Mouse (Mus musculus) thymus, adult 18-20 months (tissue): Measurements from ENCODE around the gene Msantd3.

Source experiments
- DNase-seq, 2 experiments: peaks; one replicate each; pipeline ENCODE4 v3.0.0; 2022; ENCODE audit warnings: mixed read lengths in 2 of 2

Msantd3 gene

GRCm38 (mm10) chr4:48555729-48556128, 16.0 kb downstream of the Msantd3 start:
- DNase-seq = no peak

DNA sequence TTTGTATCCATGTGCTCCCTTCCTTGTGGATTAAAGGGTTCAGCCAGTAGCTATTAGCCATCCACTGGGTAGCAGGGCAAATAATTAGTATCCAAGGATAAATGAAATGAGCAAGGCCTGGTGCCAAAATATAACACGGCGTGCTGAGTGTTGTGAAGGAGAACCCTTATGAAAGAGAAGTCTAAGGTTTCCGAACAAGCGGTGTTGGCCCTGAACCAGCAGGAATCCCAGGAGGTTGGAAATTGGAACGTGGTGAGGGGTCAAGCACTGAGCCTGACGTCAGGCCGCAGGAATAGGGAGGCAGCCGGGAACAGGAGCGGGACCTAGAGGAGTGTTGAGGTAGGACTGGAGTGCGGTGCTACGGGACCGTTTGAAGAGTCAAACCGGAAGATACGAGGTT, 19.9 kb downstream of the Msantd3 start:
- no peak for DNase-seq

- no peak for DNase-seq
Observed at GRCm38 (mm10) chr4:48561824-48562223, 22.1 kb downstream of the Msantd3 start.

- no peak for DNase-seq
Observed at GRCm38 (mm10) chr4:48564962-48565361, 25.2 kb downstream of the Msantd3 start.

DNA sequence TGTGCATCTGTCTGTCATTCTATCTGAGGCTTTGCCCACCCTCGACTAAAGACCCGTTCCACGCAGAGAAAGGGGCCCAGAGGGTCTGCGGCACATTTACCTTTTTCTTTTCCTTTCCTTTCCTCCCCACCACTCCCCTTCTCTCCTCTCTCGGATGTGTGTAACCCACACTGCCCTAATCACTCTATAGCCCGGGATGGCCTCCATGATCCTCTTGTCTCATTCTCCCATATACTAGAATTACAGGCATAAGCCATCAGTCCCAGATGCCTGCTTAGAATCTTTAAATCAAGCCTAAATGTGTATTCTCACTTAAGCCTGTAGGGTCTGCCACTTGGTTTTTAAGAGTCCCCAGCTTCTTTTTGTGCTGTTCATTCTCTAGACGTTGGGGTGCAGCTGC, 36.6 kb downstream of the Msantd3 start:
- no peak for DNase-seq

- no peak for DNase-seq
Observed at GRCm38 (mm10) chr4:48577831-48578230, 38.1 kb downstream of the Msantd3 start.

GRCm38 (mm10) chr4:48578399-48578798, 38.7 kb downstream of the Msantd3 start:
- DNase-seq = no peak

GRCm38 (mm10) chr4:48579475-48580110, 39.9 kb downstream of the Msantd3 start:
- DNase-seq = no peak

DNA sequence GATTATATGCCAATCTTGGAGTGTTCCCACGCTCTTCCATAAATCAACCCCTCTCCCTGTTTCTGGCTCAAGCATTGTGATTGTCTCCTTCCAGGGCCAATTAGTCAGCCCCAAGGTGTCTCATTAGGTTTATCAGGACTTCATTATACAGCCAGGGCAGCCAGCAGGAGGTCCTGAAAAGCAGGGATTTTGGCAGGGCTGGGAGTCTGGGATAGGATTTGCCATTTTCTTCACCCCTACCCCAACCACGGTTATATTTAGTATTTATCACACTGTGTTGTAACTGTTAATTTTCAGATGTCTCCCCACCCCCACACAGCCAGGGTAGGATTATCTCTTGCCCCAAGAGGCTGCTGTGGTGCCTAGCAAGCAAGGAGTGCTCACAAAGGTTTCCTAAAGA, 41.5 kb downstream of the Msantd3 start:
- DNase-seq = no peak

GRCm38 (mm10) chr4:48581993-48582392, 42.3 kb downstream of the Msantd3 start:
- no peak for DNase-seq

- no peak for DNase-seq
Observed at GRCm38 (mm10) chr4:48582941-48583340, 43.2 kb downstream of the Msantd3 start.

- DNase-seq = no peak
Observed at GRCm38 (mm10) chr4:48584421-48585240, 44.9 kb downstream of the Msantd3 start, which contains the start of gene Tmeff1. TSS of gene Tmeff1 (plus strand) at chr4:48585174.

- DNase-seq = no peak
Observed at GRCm38 (mm10) chr4:48585241-48586098, 45.7 kb downstream of the Msantd3 start.

DNA sequence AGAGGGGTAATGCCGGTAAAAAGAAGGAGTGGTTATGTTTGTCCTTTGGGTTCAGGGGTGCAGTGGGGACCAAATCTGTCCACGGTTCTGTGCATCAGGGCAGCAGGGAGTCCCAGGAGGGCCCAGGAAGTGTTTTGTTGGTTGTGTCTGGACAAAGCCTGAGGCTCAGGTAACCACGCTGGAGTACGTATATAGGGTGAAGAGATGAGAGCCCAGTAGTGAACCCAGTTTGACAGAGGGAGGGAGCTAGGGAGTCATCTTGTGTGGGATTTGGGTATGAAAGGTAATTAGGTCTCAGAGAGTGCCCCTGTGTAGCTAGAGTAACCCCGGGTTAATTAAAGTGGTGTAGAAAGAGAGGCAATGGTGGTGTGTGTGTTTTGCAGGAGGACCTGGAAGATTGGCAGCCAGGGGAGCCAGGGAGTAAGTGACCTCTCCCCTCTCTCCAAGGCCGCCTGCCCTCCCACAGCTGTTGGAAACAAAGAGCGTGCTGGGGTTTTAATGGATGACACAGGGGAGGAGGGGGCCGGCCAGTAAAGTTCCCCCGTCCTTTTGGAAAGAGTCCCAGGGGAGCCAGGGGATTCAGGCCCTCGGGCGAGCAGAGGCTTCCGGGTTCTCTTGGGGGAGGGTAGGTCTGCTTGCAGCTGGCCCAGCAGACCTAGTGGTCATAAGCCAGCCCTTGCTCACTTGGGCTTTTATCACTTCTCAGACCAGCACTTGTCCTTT, 46.5 kb downstream of the Msantd3 start:
- DNase-seq = no peak

DNA sequence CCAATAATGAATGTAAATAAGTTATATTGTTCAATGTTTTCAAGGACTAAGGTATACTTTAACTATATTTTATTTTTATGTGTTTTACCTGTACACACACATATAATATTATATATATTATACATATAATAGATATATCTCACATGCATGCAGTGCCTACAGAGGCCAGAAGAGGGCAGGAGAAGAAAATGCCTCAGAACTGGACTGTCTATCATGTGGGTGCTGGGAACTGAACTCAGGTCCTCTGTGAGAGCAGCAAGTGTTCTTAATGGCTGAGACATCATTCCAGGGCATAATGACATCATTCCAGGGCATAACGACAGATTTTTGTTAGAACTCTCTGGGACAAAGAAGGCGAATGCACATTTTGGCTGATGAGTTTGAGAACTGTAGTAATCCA, 47.8 kb downstream of the Msantd3 start:
- no peak for DNase-seq

- DNase-seq = no peak
Observed at GRCm38 (mm10) chr4:48588576-48588975, 48.8 kb downstream of the Msantd3 start.

- DNase-seq = no peak
Observed at GRCm38 (mm10) chr4:48590862-48591261, 51.1 kb downstream of the Msantd3 start.

GRCm38 (mm10) chr4:48591390-48591789, 51.7 kb downstream of the Msantd3 start:
- no peak for DNase-seq

DNA sequence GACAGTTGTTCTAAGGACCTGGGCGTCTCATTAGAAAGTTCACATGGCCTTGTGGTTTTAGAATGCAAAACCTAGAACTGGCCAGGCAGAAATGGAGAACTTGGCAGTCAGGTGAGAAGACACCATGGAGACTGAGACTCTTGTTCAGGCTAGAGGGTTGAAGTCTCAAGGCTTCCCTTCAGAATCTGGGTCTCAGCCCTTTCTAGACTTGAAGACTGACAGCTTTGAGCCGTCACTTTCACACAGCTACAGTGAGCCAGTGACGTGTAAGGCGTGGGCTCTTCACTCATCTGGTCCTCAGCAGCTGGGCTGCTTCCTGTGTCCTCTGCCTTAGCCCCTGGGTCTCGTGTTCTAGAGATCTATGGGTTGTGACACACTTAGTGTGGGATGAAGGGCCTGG, 52.6 kb downstream of the Msantd3 start:
- DNase-seq = no peak

DNA sequence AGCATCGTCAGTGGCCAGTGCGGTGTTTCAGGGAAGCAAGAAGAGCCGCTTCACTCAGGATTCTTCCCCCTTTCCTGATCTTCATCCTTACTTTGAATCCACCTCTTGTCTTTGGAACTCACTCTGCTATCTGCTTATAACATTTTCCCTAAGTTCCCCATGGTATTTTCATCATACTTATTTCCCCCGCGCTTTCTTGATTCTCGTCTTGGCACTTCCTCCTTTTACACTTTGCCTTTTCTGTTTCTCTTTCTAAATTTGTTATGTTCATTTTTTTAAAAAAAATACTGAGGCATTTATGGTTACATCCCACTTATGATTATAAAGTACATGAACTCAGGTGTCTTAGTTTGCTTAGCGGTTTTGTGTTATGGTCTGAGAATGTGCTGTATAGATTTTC, 53.1 kb downstream of the Msantd3 start:
- no peak for DNase-seq

- no peak for DNase-seq
Observed at GRCm38 (mm10) chr4:48596111-48596510, 56.4 kb downstream of the Msantd3 start.

DNA sequence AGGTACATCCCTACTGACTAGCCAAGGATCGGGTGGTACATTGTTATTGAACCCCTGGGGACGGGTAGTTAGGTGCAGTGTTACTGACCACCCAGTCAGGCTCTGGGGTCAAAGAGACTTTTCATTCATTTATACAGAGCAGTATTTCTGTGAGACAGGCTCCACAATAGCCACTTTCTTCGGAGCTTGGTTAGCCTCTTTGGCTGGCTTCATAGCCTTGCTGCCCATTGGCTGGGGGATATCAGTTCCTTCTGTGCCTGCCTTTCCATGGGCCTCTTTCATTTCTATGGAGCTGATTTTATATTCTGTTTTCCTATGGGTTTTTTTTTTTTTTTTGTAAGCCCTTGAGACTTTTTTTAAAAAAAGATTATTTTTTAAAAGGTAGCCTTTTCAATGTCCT, 65.9 kb downstream of the Msantd3 start:
- no peak for DNase-seq

GRCm38 (mm10) chr4:48609485-48609884, 69.8 kb downstream of the Msantd3 start:
- no peak for DNase-seq
